Mouse (Mus musculus) thymus, adult 2 months (tissue): ENCODE measurements around the gene Igf1r.

Source experiments
- CTCF ChIP-seq: fragments of 200-500 bp; IDR thresholded peaks from 2 replicates; pipeline ENCODE4 v1.5.1; 2012; ENCODE audit warnings: mild to moderate bottlenecking, control low read depth, low read length, moderate library complexity, borderline replicate concordance; ENCODE audit not compliant: control insufficient read depth, poor library complexity, insufficient read depth; ENCODE audit errors: extremely low read depth
- POLR2A ChIP-seq: fragments of 200-500 bp; IDR thresholded peaks from 2 replicates; pipeline ENCODE4 v1.6.1; 2012; ENCODE audit warnings: mild to moderate bottlenecking, low read length, control low read depth, moderate library complexity; ENCODE audit not compliant: control insufficient read depth, poor library complexity, insufficient read depth; ENCODE audit errors: extremely low read depth

DNA sequence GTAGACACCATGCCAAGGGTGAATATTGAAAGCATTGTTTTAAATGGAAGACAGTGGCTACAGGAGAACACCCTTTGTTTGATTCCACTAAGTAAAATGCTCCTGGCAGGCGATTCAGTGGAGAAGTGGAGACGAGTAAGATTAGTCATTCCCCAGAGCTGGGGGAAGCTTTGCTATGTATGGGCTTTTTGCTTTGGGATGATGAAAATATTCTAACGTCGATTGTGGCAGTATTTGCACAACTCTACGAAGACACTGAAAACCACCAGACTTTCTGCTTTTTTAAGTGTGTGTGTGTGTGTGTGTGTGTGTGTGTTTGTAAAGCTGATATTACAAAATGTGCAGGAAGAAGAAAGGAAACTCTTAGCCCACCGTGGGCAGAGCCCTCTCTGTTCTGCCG is 202.0 kb downstream of the Igf1r start:
- TF ChIP-seq POLR2A (no peak), CTCF (no peak)
